Mouse (Mus musculus): ENCODE results near the gene Hlx.

The Hlx gene

DNA sequence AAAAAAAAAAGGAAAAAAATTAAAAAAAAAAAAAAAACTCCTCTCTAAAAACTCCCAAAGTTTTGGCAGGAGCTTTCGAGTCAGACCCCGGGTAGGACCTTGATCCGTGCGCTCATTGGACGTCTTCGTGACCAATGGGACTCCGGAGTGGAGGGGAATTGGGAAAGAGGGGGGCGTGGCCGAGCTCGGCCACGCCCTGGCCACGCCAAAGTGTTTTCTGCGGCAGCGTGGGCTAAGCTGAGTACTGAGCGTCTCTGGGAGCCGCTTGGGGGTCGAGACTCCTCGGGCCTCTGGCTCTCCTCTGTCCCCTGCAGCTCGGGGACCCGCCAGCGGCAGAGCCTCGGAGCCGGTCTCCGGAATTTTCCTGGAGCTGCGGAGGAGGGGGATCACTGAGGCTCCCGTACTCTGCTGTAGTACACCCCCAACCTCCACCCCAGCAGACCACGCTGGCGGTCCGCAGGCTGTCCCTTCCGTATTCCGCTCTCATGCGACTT is at the start of gene Hlx:
TSS of gene Hlx (minus strand) at position 64 of the 494 bp plus-strand sequence.
- DNase-seq (ENCODE audit: low read depth, low spot score), result peak; percentile 93

DNA sequence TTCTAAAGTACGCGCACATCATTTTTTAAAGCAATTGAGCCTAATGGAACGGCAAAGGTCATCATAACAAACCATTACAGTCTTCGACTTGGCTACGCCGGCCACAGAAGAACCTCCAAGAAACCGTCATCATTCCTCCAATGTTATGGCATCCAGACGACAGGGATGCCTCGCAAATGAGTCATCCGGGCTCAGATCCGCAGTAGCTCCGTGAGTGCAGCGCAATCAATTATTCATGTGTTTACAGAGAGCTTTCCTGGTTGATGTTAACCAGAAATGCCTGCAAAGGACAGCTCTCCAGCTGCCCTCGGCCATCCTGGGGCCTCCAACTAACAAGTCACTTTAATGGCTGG is 49.7 kb upstream of the Hlx start:
- no peak for DNase-seq (ENCODE audit: low read depth, low spot score)

DNA sequence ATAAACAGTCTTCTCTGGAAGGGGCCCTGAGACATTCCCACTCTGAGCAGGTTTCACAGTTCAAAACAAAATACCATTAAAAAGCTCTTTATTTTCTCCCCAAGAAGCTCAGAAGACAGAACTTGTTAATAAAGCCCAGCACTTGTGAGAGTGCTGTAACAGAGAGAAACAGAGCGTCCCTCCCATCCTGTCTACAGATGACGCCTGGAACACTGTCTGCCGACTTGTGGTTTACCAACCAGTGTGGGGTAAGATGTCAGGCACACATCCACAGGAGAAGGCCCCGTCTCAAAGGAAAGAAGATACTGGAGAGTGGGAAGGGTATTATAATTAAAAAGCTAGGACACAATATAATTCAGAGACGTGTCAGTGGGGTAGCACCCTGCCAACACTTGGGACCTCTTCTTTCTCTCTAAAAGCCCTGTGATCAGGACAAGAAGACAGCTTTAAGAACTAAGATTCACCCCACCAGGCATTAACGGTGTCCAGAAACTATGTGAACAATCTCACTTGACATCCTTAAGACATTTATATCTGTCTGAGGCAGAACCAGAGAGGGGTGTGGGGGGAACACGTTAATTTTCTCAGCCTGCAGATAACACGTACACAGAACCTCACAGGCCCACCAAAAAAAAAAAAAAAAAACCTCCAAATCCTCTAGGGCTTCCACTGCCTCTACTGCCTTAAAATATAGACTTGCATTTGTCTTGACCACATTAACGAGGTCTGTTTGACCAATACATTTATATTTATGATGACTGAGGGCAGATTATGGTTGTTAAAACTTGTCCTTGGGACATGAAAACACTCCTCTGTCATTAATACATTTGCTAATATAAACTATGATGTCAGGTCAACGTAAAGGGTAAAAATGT is 49.1 kb upstream of the Hlx start:
- no peak for DNase-seq (ENCODE audit: low read depth, low spot score)

DNA sequence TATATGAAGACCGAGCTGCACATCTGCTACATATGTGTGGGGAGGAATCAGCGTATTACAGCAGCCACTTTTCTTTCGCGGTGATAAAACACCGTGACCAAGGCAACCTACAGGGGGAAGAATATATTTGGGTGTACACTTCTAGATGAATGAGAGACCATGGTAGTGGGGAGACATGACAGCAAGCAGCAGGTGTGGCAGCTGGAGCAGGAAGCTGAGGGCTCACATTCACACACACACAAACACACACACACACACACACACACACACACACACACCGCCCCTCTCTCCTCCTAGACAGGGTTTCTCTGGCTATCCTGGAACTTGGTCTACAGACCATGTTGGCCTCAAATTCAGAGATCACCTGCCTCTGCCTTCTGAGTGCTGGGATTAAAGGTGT is 45.7 kb upstream of the Hlx start:
- DNase-seq (ENCODE audit: low read depth, low spot score), result no peak

DNA sequence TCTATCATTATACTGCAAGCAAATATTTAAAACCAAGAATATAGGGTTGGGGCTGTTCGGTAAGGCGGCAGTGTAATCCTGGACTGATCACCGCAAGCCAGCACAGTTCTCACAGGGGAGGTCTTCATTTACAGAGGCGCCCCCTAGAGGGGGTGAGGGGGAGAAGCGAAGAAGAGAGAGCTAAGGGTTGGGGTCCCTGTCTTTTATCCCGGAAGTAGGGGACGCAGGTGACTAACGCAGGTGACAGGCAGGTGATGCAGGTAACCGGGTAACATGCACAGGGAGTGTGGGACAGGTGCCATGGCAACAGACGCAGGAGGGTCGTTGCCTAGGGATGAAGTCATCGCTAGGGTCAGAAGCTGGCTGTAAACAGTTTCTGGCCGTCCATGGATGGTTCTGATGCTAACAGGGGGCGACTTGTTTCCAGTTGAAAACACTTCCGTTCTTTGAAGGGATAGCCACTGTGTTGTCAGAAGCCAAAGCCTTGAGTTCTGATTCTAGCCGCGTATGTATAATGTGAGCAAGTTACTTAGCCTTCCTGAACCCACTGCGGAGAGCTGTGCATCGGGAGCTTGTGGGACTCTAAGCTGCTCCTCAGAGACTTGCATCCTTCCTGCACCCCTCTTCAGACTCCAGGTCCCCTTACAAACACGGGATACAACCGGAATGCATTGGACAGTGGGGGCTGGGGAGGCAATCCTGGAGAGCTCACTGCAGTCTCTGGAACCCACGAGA is 44.8 kb upstream of the Hlx start:
- peak; percentile 34 for DNase-seq (ENCODE audit: low read depth, low spot score)

DNA sequence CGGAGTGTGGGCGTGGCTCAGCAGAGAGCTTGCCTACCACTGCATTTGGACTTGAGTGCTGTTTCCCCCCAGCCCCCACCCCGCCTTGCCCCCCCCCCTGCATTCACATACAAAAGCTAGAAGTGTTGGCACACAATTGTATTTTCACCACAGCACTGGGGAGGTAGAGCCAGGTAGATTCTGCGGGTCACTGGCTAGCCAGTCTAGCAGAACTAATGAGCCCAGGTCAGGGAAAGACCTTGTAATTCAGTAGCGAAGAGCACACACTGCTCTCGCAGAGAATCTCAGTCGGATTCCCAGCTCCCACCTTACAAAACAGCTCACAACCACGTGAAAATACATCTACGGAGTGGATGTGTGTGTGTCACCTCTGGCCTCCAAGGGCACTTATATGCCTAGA is 42.9 kb upstream of the Hlx start:
- DNase-seq (ENCODE audit: low read depth, low spot score), result no peak

DNA sequence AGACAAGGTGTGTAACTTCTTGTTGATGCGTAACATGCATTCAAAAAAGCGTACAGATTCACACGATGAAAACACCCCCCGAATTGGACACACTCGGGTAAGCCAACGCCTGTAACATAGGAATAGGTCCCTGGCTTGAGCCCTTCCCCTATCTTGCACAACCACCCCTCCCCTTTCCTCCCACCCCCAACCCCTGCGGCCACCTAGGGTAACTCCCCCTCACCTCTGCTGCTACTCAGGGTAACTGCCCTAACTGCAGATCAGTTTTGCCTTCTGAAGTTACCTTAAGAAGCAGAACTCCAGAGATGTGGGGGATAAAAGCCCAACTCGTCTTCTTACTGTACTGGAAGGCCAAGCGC is 39.5 kb upstream of the Hlx start:
- no peak for DNase-seq (ENCODE audit: low read depth, low spot score)

DNA sequence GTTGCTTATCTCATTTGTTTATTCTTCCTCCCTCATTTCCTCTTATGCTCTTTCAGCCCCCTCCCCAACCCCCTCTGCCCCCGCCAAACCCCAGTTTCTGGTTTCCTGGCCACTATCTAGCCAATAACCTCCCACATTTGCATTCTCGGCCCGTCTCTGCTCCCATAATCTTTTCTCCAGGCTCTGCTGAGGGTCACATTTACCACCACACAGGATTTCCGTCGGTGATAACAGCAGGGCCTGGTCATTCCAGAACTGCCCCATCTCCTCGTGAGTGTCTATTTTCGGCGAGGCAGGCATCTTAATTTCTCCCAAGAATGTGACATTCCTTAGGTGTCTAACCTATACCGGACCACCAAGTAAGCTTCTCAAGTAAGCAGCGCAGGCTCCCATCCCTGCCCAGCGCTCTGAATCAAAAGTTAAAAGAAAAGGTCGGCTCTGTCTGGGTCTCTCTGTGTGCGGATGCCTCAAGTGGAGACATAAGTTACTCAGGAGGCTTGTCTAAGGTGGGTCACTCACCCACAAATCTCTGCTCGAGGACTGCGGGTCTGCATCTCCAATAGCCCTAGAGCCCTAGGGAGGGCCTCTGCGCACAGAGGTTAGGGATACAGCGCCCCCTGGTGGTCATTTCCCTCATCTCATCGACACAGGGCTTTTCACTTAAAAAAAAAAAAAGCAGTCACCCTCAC is 38.9 kb upstream of the Hlx start:
- DNase-seq (ENCODE audit: low read depth, low spot score), result peak; percentile 80

DNA sequence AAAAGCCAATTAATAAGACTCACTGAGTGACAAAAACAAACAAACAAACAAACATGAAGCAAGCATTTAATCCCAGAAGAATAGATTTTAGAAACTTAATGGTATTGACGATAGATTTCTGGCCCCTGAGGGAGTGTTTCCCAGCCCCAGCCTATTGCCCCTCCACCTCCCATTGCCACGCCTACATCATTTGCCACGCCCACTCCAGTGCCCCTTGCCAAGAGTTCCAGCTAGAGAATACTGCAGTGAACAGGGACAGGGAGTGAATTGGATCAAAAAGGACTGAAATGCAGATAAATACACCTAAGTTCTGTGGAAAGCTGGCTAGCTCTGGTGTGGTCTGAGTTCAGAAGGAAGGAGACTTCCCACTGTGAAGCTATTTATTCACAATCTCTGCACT is 31.4 kb upstream of the Hlx start:
- DNase-seq (ENCODE audit: low read depth, low spot score), result no peak

DNA sequence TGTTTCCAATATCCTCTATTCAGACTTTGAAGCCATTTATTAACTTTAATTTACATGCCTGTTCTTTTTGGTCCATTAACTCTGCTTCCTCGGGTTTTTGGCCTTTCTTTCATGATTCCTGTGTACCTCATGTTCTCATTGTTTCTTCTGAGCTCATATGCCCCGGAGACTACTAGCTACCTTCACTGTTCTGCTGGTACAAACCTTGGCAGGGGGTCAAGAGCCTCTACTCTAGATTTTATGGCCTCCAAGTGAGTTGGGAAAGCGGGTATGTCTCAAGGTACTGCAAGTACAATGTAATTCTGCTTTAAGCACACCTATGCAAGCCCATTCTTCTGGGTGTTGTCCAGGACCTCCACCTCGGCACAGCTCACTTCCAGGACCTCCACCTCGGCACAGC is 30.5 kb upstream of the Hlx start:
- no peak for DNase-seq (ENCODE audit: low read depth, low spot score)

DNA sequence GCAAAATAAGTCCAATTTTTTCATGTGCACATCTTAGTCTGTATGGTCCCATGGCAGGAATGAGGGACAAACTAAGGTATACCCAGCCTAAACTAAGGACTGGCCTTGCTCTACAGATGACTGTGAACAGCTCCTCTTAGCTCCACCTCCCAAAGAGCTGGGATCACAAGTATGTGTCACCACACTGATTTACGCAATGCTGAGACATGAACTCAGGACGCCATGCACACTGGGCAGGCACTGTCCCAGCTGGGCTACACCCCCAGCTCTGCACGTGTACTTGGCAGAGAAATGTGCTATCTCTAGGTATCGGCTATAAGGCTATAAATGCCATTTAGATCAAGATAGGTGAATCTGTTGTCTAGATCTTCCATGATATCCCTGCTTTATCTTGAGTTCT is 29.6 kb upstream of the Hlx start:
- no peak for DNase-seq (ENCODE audit: low read depth, low spot score)

DNA sequence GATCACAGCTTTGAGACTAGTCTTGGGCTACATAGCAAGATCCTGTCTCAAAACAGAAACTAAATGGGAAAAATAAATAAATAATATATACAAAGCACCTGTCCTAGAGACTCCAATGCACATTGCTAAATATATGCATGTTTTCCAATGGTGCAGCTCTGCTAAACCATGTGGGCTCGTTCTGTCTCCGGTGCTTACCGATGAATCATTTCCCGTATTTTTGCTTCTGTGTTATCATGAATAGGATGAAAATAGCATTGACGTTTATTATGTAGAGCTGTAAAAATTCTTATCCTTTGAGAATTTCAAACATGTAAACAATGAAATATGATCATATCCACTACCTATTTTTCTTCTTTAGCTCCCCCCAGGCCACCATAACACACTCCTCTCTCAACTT is 20.3 kb upstream of the Hlx start:
- no peak for DNase-seq (ENCODE audit: low read depth, low spot score)

DNA sequence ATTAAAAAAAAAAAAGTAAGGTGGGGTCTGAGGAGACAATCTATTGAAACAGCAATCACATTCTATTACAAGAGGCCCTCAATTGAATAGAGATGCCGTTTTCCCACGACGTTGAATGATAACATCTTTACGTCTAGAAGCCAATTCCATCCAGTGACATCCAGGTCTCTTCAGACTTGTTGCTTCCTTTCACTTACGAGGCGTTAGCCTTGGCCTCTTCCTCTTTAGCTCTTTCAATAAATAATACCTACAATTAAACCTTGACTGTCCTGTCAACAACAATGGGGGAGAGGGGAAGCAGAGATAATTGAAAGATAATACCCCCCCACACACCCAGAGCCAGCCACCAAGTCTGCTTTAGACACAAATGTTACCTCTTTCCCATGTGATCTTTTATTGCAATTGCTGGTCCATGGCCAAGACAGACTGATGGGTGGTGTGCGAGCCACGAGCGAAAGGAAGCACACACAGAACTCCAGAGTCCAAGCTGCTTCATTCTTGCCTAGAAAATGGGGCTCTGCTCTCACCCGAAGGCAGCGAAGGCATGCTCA is 17.8 kb upstream of the Hlx start:
- DNase-seq (ENCODE audit: low read depth, low spot score), result no peak

DNA sequence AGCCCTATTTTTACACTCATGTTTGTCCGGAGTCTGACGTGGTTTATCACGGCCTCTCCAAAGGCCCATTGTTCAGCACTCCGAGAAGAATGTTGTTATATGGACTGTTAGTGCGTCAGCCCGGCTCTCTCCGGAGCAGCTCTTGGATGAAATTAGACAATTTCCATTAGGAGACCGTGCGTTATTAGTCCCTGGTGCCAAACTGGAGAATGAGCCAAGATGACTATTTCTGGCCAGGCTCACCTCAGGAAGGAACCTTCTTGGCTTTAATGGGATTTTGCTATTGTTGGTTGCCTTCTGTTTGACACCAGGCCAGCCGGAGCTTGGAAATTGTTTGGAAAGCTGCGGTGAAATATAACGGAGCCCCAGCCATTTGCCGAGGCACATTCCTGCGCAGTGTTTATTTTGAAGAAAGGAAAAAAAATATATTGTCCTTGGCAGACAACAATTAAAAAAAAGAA is 16.3 kb upstream of the Hlx start:
- no peak for DNase-seq (ENCODE audit: low read depth, low spot score)

DNA sequence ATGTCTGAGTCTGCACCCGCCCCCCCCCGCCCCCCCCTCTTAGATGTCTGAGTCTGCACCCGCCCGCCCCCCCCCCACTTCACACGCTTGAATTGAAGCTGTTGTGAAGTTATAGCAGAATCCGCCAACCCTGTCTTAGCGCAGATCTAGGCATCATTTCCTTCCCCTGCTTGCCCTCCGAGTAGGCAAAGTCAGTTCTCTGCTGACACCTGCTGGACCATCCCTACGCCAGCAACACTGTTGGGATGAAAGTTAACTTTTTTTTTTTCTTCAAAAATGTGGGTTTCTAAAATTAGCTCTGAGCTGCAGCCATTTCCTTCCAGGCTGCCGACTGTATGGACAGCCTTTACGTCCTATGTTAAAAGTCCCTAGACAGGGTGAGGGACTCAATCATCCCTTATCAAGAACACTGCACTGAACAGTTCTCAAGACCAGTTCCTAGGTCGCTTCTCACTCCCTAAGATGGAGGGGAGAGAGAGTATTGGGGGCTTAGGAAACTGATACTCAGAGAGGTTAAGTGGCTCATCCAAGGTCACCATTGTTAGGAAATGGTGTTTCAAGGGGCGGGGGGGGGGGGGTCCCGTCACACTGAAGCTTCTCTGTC is 5.6 kb upstream of the Hlx start:
- peak; percentile 59 for DNase-seq (ENCODE audit: low read depth, low spot score)

DNA sequence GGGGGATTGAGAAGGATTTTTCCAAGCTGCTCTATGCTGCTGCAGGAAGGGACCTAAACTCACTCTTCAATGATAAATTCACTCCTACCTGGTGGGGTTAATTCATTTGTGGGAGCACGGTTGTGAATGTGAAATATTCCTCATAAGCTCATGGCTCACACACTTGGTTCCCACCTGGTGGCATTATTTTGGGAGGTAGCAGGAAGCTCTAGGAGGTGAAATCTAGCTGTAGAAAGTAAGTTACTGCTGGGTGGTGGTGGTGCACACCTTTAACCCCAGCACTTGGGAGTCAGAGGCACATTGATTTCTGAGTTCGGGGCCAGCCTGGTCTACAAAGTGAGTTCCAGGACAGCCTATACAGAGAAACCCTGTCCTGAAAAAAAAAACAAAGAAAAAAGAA is 4.8 kb upstream of the Hlx start:
- DNase-seq (ENCODE audit: low read depth, low spot score), result no peak

DNA sequence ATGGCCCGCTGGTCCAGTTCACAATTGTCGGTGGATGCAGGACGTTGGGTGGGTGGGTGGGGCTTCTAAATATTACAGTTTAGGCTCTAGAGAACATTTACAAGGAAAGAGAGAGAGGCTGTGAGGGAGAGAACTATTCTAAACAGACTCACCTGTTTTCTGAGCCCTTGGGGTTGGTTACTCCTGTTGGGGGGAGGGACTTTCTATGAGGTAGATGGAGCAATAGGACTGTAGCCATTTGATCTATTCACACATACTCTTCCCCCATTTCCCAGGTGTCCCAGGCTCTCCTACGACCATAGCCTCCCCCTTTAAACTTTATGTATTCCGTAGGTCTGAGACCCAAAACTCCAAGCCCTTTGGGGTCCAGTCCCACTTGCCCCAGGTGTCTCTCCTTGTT is 3.8 kb upstream of the Hlx start:
- DNase-seq (ENCODE audit: low read depth, low spot score), result no peak

DNA sequence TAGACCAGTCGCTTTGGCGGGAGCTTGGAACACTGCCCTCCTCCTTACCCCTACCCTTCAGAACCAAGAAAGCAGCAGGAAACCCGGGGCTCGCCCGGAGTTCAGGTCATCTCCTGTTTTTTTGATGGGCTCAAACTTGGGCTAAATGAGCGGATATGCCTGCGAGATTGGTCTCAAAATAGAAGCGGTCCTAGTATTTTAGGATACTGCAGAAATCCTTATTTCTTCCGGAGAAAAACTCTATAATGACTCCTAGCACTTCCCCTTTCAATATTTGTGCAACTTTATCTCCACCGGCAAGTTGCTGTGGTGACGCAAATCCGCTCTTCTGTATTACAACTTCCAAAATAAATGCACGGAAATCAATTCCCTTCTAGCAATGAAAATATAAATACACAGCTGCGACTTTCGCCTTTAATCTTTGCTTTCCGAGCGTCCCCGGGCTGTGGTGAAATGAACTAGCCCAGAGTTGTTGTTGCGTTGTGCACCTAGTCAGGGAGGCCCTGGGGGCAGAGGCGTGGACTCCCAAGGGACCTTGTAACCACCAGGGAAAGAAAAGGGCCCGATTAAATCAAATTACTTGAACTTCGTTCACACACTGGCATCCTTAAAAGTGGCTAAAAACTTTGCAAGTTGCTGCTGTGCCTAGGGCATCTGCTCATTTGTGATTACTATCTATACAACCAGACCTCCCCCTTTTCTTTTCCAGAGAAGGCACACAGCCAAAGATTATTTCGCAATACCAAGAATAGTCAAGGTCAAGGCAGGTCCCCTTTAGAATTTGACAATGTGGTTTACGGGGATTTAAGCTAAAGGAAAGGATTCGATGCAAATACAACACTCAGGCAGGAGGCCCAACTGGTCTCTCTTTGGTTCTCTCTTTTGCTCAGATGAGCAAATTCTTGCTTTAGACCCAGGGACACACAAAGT is 2.8 kb upstream of the Hlx start:
- DNase-seq (ENCODE audit: low read depth, low spot score), result no peak

DNA sequence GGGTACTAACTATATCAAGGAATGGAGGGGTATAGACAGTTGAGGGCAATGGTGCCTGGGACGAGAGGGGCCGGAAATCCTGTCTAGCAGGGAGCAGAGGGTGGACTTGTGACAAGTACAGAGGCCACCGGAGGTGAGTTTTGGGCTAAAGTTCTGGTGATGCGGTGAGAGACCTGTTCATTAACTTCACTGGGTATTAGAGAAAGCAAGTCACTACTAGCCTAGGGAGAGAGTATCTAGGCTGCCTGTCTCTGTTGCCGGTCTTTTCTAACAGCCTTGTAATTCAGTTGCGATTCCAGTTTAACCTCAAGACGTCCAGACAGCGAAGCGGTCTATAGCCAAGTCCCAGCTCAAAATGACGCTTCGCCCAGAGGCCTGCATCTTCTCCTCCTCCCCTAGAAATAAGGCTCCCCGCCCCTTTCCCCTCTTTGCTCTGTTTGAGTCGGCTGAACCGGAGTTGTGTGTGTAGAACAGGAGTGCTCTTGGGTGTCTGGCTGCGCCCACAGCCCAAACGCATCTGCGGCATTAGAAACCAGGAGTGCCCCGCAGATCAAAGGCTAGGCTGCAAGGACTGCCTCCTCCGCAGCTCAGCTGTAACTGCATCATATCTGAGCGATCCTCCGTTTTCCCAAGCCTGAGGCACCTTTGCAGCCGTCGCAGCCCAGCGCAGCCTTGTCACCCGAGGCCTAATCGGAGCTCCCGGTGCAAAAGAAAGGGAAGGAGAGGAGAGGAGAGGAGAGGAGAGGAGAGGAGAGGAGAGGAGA is 1.8 kb upstream of the Hlx start:
- no peak for DNase-seq (ENCODE audit: low read depth, low spot score)

All from ZHBTc4 (cell line).